Mouse (Mus musculus) neural tube, embryonic 10.5 days (tissue): ENCODE data around the gene Zfp462.
"Not testable (repeated sequence)": the region's sequence is repeated elsewhere in the genome, so short reads cannot be mapped to it uniquely, and the experiment has no call there.

ENCODE experiments used
- DNase-seq: peaks from one replicate; pipeline ENCODE4 v3.0.0-alpha.2; 2017; ENCODE audit warnings: low spot score; ENCODE audit errors: extremely low spot score

Zfp462 gene

DNA sequence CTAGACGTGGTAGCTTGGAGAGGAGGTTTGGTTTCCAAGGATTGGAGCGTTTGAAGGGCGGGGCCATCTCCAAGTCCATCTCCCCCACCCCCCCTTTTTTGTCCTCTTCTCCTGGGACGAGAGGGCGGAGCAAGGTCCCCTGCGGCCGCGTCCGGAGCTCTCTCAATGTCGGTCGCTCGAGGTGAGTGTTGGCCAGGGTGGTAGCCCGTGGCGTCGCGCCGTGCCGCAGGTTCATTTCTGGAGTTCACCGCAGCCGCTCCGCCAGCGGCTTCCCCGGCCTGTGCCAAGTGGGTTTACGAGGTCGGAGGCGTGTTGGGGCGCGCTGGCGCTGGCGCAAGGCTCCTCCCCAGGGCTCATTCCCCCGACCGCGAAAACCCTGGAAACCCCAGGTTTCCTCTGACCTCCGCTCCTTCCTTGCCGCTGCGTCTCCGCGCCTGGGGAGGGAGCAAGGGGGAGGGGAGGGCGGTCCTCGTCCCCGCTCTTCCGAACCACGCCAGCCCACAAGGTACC, at the start of gene Zfp462:
Gene Zfp462 (plus strand): TSS at position 128 of the 510 bp plus-strand sequence.
- DNase-seq = peak; percentile 83

- DNase-seq = no peak
These were observed 48.8 kb upstream of the Zfp462 start for GRCm38 (mm10) chr4:54896017-54896416.

DNA sequence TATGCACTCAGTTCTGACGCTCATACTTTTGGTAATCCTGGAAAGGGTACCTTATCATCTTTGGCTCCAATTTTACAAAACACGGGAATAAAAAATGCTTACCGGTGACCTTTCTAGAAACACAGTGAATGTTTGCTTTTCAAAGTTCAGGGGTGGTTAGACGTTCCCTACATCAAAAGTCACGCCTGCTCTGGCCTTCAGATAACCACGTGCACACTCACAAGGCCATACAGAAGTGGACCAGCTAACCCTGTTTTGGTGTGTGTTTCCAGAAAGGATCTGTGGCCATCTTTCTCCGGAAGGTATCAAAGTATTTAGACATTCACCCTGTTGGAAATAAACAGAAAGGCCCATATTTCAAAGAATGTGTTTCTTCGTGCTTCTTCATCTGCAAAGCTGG, 40.2 kb upstream of the Zfp462 start:
- DNase-seq = no peak

- DNase-seq = no peak
These were observed 39.4 kb upstream of the Zfp462 start for GRCm38 (mm10) chr4:54905399-54905953.

- DNase-seq = no peak
These were observed 34.5 kb upstream of the Zfp462 start for GRCm38 (mm10) chr4:54910300-54910699.

DNA sequence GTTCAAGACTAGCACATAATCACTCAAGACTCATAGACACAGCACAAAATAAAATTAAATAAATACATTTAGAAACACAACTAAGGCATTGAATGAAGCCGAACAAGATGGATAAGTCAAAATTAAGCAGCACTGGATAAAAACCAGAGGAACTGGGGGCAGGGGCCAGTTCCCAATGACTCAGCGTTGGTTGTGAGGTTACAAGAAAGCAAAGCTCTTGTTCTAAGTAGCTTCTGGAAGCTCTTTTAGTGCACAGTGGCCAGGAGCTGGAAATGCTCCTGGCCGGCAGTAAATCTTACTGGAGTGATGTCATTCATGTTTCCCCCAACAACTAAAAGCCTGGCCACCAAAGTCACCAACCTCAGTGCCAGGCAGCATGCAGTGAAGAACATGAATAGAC, 26.6 kb upstream of the Zfp462 start:
- DNase-seq = no peak

GRCm38 (mm10) chr4:54923386-54923785, 21.5 kb upstream of the Zfp462 start:
- DNase-seq = no peak

DNA sequence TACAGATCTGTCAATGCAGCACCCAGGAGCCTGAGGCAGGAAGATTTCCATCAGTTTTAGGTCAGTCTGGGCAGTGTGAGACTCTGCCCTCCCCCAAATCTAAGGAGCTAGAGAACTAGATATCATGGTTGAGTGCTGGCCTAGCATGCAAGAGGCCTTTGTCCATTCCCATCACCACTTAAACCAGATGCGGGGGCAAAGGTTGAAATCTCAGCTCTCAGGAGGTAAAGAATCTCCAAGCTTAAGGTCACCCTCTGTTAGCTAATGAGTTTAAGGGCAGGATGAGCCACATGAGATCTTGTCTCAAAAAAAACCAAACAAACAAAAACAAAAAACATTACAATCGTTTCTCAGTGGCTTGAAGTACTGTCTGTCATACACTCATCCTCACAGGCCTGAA, 20.5 kb upstream of the Zfp462 start:
- no peak for DNase-seq

DNA sequence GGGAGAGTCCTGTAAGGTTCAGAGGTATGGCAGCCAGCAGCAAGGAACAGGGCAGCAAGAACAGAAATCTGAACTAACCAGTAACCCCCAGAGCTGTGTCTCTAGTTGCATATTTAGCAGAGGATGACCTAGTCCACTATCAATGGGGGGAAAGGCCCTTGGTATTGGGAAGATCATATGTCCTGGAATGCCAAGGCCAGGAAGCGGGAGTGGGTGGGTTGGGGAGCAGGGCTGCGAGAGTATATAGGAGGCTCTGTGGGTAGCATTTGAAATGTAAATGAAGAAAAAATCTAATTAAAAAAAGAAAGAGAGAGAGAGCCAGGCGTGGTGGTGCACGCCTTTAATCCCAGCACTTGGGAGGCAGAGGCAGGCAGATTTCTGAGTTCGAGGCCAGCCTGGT, 18.4 kb upstream of the Zfp462 start:
- not testable (repeated sequence) for DNase-seq

- DNase-seq = not testable (repeated sequence)
These were observed 17.4 kb upstream of the Zfp462 start for GRCm38 (mm10) chr4:54927321-54928062.

- DNase-seq = no peak
These were observed 15.2 kb upstream of the Zfp462 start for GRCm38 (mm10) chr4:54929686-54930085.

DNA sequence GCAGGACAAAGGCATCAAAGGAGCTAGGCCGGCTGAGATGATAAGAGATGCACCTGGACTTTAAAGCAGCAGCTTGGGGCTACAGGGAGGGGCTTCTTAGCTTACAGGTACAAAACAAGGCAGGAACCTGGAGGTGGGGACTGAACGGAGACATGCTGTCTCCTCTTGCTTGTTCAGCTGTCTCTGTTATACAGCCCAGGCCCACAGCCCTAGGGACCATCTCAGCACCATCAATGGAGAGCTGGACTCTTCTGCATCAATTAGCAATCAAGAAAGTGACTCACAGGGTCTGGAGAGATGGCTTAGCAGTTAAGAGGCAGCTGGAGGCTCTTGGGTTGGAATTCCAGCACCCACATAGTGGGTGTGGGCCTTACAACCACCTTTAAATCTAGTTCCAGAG, 12.2 kb upstream of the Zfp462 start:
- no peak for DNase-seq

GRCm38 (mm10) chr4:54937161-54937560, 7.7 kb upstream of the Zfp462 start:
- DNase-seq = no peak

DNA sequence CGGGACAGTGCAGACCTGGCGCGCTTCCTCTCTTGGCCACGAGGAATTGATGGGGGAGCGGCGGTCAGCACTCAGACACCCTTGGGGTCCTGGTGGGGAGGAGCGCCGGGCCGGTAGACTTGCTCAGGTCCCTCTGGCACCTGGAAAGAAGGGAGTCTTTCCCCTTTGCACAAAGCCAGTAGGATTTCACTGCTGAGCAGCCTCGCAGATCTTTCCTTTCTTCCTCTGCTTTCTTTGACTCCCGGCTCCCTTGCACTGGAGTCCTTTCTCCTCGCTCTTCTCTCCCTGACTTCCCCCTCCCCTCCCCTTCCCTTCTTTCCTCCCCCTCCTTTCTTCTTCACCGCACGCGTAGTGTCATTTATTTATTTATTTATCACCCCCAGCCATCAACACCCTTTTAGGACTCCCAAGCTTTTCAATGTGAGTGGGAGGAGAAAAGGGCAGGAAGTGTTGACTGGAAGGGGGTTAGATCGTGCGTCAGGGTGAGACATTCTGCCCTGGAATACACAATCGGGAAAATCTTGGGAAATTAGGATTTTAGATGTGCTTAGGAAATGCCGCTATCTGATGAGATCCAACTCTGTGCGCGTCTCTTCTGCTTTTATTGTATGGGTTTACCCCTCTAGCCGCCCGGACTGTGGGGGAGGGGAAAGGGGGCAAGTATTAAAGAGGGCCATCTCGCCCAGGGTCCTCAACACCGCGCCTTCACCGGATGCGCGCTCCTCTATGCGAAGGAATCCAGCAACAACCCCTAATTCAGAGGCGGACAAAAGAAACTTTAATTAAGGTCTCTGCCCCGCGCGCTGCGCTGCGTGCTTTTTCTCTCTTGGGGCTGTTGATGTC, 976 bp downstream of the Zfp462 start:
- peak; percentile 79 for DNase-seq

DNA sequence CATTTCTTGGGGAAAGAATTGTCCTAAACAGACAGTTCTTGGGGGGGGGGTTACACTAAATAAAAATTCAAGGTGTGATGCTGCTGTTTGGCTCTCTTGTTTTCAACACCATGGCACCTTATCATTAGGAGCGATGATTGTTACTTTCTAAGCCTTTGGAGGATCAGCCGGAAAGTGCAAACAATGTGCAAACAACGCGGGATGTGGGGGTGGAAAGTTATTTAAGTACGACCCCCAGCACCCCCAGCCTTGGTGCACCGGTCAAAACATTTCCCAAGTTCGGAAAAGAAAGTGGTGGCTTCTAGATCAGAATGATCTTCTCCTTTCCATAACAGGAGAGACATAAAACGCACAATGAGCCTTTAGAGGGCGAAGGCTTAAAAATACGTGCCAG, 1.8 kb downstream of the Zfp462 start:
- DNase-seq = no peak

DNA sequence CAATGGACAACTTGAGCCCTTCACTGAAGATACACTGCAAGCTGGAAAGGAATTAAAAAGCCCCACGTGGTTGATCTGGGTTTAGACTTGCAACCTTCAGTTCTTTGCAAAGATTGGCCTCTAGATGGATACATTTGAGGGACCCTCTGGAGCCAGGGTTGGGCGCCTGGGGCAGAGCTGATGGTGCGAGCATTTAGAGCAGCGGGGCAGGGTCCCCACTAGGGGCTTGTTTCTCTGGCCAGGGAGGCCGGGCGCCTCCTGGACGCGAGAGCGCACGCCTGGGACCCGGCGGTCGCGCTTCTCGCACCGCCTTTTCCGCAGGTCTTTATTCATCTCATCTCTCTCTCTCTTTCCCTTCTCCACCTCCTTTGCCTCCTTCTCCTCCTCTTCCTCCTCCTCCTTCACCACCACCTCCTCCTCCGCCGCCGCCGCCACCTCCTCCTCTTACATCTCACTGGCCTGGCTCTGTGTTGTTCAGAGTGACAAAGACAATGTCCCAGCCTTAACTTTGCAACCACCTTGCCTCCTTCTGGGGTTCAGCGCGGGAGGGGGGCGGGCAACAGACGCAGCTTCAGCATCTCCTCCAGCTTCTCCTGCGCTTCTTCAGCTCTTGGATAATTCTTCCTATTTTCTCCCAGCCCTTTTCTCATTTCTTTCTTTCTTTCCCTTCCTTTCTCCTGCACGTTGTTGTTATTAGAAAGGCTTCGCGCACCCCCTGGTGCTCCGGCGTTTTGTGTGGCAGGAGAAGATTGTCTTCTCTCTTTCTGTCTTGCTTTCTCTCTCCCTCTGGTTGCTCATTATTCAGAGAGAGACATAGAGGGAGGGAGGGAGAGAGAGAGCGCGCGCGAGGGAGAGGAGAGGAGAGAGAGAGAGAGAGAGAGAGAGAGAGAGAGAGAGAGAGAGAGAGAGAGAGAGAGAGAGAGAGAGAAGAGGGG, 2.5 kb downstream of the Zfp462 start:
- peak; percentile 81 for DNase-seq

DNA sequence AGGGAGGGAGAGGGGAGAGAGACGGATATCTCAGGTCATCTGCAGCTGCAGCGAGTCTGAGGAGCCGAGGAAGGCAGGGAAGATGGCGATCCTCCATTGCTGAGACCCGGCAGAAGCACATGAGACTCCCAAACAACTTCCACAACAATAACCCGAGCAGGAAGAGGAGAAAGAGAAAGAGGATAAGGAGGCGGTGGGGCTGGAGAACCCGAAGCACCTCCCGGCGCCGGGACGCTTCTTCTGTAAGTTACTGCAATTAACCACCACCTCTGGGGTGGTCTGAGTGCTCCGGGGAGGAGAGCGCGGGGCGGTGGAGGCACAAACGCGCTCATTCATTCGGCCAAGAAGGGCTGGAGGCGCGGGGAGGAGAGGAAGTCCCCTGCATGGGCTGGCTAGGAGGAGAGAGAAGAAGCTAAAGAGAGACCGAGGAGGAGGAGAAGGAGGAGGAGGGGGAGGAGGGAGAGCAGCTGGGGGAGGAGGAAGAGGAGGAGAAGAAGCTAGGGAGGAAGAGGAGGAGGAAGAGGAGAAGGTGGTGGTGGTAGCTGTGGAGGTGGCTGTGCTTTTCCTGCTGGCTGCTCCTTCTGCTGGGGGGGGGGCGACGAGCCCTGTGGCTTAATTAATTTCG, 3.3 kb downstream of the Zfp462 start:
- no peak for DNase-seq

- peak; percentile 76 for DNase-seq
These were observed 4.0 kb downstream of the Zfp462 start for GRCm38 (mm10) chr4:54948616-54949560.

- peak; percentile 38 for DNase-seq
These were observed 4.7 kb downstream of the Zfp462 start for GRCm38 (mm10) chr4:54949561-54949940.
